Mouse (Mus musculus) embryonic facial prominence, embryonic 10.5 days (tissue): Measurements from ENCODE around the gene Lrrc71. TPM values are rescaled to one million over a fixed set of nuclear protein-coding genes. Genes with fewer than 3 reads are reported as not detected.

ENCODE experiments used
- DNase-seq: peaks from one replicate; pipeline ENCODE4 v3.0.0-alpha.2; 2017; ENCODE audit warnings: low spot score
- H3K27ac ChIP-seq: fragments of 300-500 bp; sonication (generic); replicated peaks from 2 replicates; pipeline ENCODE4 v1.5.1; 2016; ENCODE audit warnings: mild to moderate bottlenecking
- H3K27me3 ChIP-seq: fragments of 300-500 bp; sonication (generic); replicated peaks from 2 replicates; pipeline ENCODE4 v1.6.1; 2016; ENCODE audit warnings: low read depth, mild to moderate bottlenecking; ENCODE audit not compliant: poor library complexity, severe bottlenecking
- H3K36me3 ChIP-seq: fragments of 300-500 bp; sonication (generic); replicated peaks from 2 replicates; pipeline ENCODE4 v1.6.1; 2016; ENCODE audit warnings: mild to moderate bottlenecking, moderate library complexity
- H3K4me1 ChIP-seq: fragments of 300-500 bp; sonication (generic); 2 replicates; pipeline ENCODE4 v1.6.1; 2016
- H3K4me3 ChIP-seq: fragments of 300-500 bp; sonication (generic); 2 replicates; pipeline ENCODE4 v1.5.1; 2016; ENCODE audit warnings: mild to moderate bottlenecking, moderate library complexity
- H3K9me3 ChIP-seq: fragments of 300-500 bp; sonication (generic); 2 replicates; pipeline ENCODE4 v1.6.1; 2016; ENCODE audit warnings: mild to moderate bottlenecking
- WGBS: fragments of 180-500 bp; shearing (Covaris S2); methylation state at CpG from one replicate; pipeline ENCODE4 v1.1.7; 2016; 5-methylcytosine and 5-hydroxymethylcytosine counted together
- polyA plus RNA-seq: library from polyadenylated mRNA; unstranded; fragments of >200 nt; fragmentation: Nextera tagmentation; extraction: Ambion mirVana; gene quantifications from 2 replicates; pipeline ENCODE4 v1.2.1, GENCODE M21; 2016

The Lrrc71 gene
- polyA plus RNA-seq, 1 experiment from 2014 or later = 0.41 TPM

GRCm38 (mm10) chr3:87770280-87770679 is 21.9 kb upstream of the Lrrc71 start:
- WGBS = under 1% methylated on average over 4 of the region's 4 CpGs
- Histone ChIP-seq H3K4me1 (peaks cover 50% of the 10 kb centered on the region), H3K36me3 (no peaks in the 10 kb centered on the region), H3K4me3 (no peak overlapping the region), H3K9me3 (no peaks in the 10 kb centered on the region), H3K27ac (no peak overlapping the region), H3K27me3 (peaks cover 93% of the 10 kb centered on the region)
- peak; percentile 63 for DNase-seq

- Histone ChIP-seq H3K27me3 (peaks cover 95% of the 10 kb centered on the region), H3K9me3 (no peaks in the 10 kb centered on the region), H3K27ac (no peak overlapping the region), H3K4me1 (peaks cover 58% of the 10 kb centered on the region), H3K36me3 (no peaks in the 10 kb centered on the region), H3K4me3 (no peak overlapping the region)
- DNase-seq = no peak
- 77% methylated on average over 8 of the region's 8 CpGs for WGBS
Observed at GRCm38 (mm10) chr3:87769506-87769905, 21.1 kb upstream of the Lrrc71 start.

GRCm38 (mm10) chr3:87768844-87769243 is 20.4 kb upstream of the Lrrc71 start:
- DNase-seq = peak; percentile 88
- WGBS = 1% methylated on average over 37 of the region's 37 CpGs
- H3K4me1 ChIP-seq = peaks cover 65% of the 10 kb centered on the region
- peak overlapping the region; percentile 59 for H3K4me3 ChIP-seq
- H3K9me3 ChIP-seq = no peaks in the 10 kb centered on the region
- H3K27me3 ChIP-seq = peaks cover 94% of the 10 kb centered on the region
- H3K27ac ChIP-seq = peak overlapping the region; percentile 77
- no peaks in the 10 kb centered on the region for H3K36me3 ChIP-seq

- Histone ChIP-seq H3K9me3 (no peaks in the 10 kb centered on the region), H3K4me1 (peaks cover 66% of the 10 kb centered on the region), H3K36me3 (no peaks in the 10 kb centered on the region), H3K4me3 (peak overlapping the region; percentile 59), H3K27ac (peak overlapping the region; percentile 77), H3K27me3 (peaks cover 93% of the 10 kb centered on the region)
- 42% methylated on average over 6 of the region's 6 CpGs for WGBS
- DNase-seq = no peak
Observed at GRCm38 (mm10) chr3:87768431-87768830, 20.0 kb upstream of the Lrrc71 start.

- Histone ChIP-seq H3K27ac (peak overlapping the region; percentile 71), H3K36me3 (no peaks in the 10 kb centered on the region), H3K9me3 (no peaks in the 10 kb centered on the region), H3K4me1 (peaks cover 66% of the 10 kb centered on the region), H3K4me3 (peak overlapping the region; percentile 59), H3K27me3 (peaks cover 87% of the 10 kb centered on the region)
- 57% methylated on average over 8 of the region's 8 CpGs for whole genome bisulfite sequencing
- DNase-seq = no peak
Observed at GRCm38 (mm10) chr3:87767764-87768163, 19.3 kb upstream of the Lrrc71 start.

- 81% methylated on average over 3 of the region's 3 CpGs for WGBS
- Histone ChIP-seq H3K4me3 (no peak overlapping the region), H3K4me1 (peaks cover 78% of the 10 kb centered on the region), H3K36me3 (no peaks in the 10 kb centered on the region), H3K27ac (peak overlapping the region; percentile 83), H3K9me3 (no peaks in the 10 kb centered on the region), H3K27me3 (peaks cover 72% of the 10 kb centered on the region)
- DNase-seq = no peak
Observed at GRCm38 (mm10) chr3:87766284-87766667, 17.9 kb upstream of the Lrrc71 start.

- Histone ChIP-seq H3K4me3 (no peak overlapping the region; the same call in 1 of the 2 replicates), H3K9me3 (no peaks in the 10 kb centered on the region), H3K27me3 (peaks cover 67% of the 10 kb centered on the region), H3K27ac (peak overlapping the region; percentile 83), H3K36me3 (no peaks in the 10 kb centered on the region), H3K4me1 (peaks cover 83% of the 10 kb centered on the region)
- DNase-seq = no peak
- 71% methylated on average over 5 of the region's 5 CpGs for WGBS
Observed at GRCm38 (mm10) chr3:87765631-87766283, 17.3 kb upstream of the Lrrc71 start.

- Histone ChIP-seq H3K9me3 (no peaks in the 10 kb centered on the region), H3K36me3 (no peaks in the 10 kb centered on the region), H3K4me1 (peaks cover 86% of the 10 kb centered on the region), H3K27me3 (peaks cover 63% of the 10 kb centered on the region), H3K4me3 (peak overlapping the region; percentile 38; the same call in 1 of the 2 replicates), H3K27ac (peak overlapping the region; percentile 83)
- DNase-seq = peak; percentile 72
- WGBS = 12% methylated on average over 10 of the region's 10 CpGs
Observed at GRCm38 (mm10) chr3:87765091-87765490, 16.7 kb upstream of the Lrrc71 start.

GRCm38 (mm10) chr3:87764506-87764905 is 16.1 kb upstream of the Lrrc71 start:
- no peak for DNase-seq
- H3K4me3 ChIP-seq = peak overlapping the region; percentile 38
- peak overlapping the region; percentile 83 for H3K27ac ChIP-seq
- H3K36me3 ChIP-seq = no peaks in the 10 kb centered on the region
- WGBS = 32% methylated on average over 10 of the region's 10 CpGs
- no peaks in the 10 kb centered on the region for H3K9me3 ChIP-seq
- H3K4me1 ChIP-seq = peaks cover 92% of the 10 kb centered on the region
- peaks cover 59% of the 10 kb centered on the region for H3K27me3 ChIP-seq

- DNase-seq = peak; percentile 65
- peak overlapping the region; percentile 38 for H3K4me3 ChIP-seq
- peak overlapping the region; percentile 83 for H3K27ac ChIP-seq
- 18% methylated on average over 15 of the region's 15 CpGs for WGBS
- peaks cover 95% of the 10 kb centered on the region for H3K4me1 ChIP-seq
- no peaks in the 10 kb centered on the region for H3K9me3 ChIP-seq
- peaks cover 56% of the 10 kb centered on the region for H3K27me3 ChIP-seq
- peaks cover 4% of the 10 kb centered on the region; the same call in 1 of the 2 replicates for H3K36me3 ChIP-seq
Observed at GRCm38 (mm10) chr3:87763683-87764289, 15.4 kb upstream of the Lrrc71 start.

- WGBS = 38% methylated on average over 4 of the region's 4 CpGs
- no peaks in the 10 kb centered on the region for H3K9me3 ChIP-seq
- H3K4me1 ChIP-seq = peaks cover 95% of the 10 kb centered on the region
- peaks cover 55% of the 10 kb centered on the region for H3K27me3 ChIP-seq
- H3K27ac ChIP-seq = peak overlapping the region; percentile 83
- DNase-seq = no peak
- H3K4me3 ChIP-seq = peak overlapping the region; percentile 38; the same call in 1 of the 2 replicates
- peaks cover 4% of the 10 kb centered on the region; the same call in 1 of the 2 replicates for H3K36me3 ChIP-seq
Observed at GRCm38 (mm10) chr3:87763202-87763601, 14.8 kb upstream of the Lrrc71 start.

GRCm38 (mm10) chr3:87761408-87762375 is 13.3 kb upstream of the Lrrc71 start:
- Histone ChIP-seq H3K27me3 (peaks cover 55% of the 10 kb centered on the region), H3K27ac (peak overlapping the region; percentile 83), H3K4me1 (peaks cover 85% of the 10 kb centered on the region), H3K36me3 (peaks cover 9% of the 10 kb centered on the region; the same call in 1 of the 2 replicates), H3K4me3 (peak overlapping the region; percentile 21; the same call in 1 of the 2 replicates), H3K9me3 (no peaks in the 10 kb centered on the region)
- 48% methylated on average over 20 of the region's 20 CpGs for WGBS
- peak; percentile 64 for DNase-seq
